Mouse (Mus musculus): ENCODE measurements around the gene Clasrp. TPM values are rescaled to one million over a fixed set of nuclear protein-coding genes. Genes with fewer than 3 reads are reported as not detected.
A peak's percentile ranks its signal among the peaks of the same experiment; 100 is the strongest.
"Not testable (repeated sequence)": the region's sequence is repeated elsewhere in the genome, so short reads cannot be mapped to it uniquely, and the experiment has no call there.

Gene Clasrp
- polyA plus RNA-seq, 1 experiment from 2014 or later, result 41.6 TPM

- Histone ChIP-seq H3K4me2 (replicated peaks) (no peak overlapping the region), H3K27ac (no peak overlapping the region), H3K36me3 (replicated peaks; ENCODE audit: control insufficient read depth, insufficient read depth) (no peaks in the 10 kb centered on the region; the same call in 1 of the 2 replicates), H3K4me3 (replicated peaks; ENCODE audit: low read length) (no peak overlapping the region), H3K9ac (no peak overlapping the region), H3K4me1 (replicated peaks; ENCODE audit: control insufficient read depth, insufficient read depth, low read length) (no peaks in the 10 kb centered on the region), H3K27me3 (ENCODE audit: control insufficient read depth, insufficient read depth, low read length) (no peaks in the 10 kb centered on the region), H3K9me3 (ENCODE audit: control insufficient read depth, low read length) (no peaks in the 10 kb centered on the region)
- WGBS, result 88% methylated on average over 12 of the region's 12 CpGs
- ATAC-seq (ENCODE audit: low FRiP score) (no peak), DNase-seq (ENCODE audit: low spot score) (no peak)
These were observed 10.8 kb upstream of the Clasrp start for GRCm38 (mm10) chr7:19615036-19615577.

GRCm38 (mm10) chr7:19610969-19611368 lies 6.7 kb upstream of the Clasrp start:
- DNase-seq (ENCODE audit: low spot score), result no peak
- 82% methylated on average over 5 of the region's 5 CpGs for WGBS
- H3K4me2 ChIP-seq (replicated peaks), result no peak overlapping the region
- H3K4me1 ChIP-seq (replicated peaks; ENCODE audit: control insufficient read depth, insufficient read depth, low read length), result no peaks in the 10 kb centered on the region
- H3K9ac ChIP-seq, result no peak overlapping the region
- ATAC-seq (ENCODE audit: low FRiP score), result no peak
- H3K27me3 ChIP-seq (ENCODE audit: control insufficient read depth, insufficient read depth, low read length), result no peaks in the 10 kb centered on the region
- H3K9me3 ChIP-seq (ENCODE audit: control insufficient read depth, low read length), result no peaks in the 10 kb centered on the region
- H3K27ac ChIP-seq, result no peak overlapping the region
- no peaks in the 10 kb centered on the region; the same call in 1 of the 2 replicates for H3K36me3 ChIP-seq (replicated peaks; ENCODE audit: control insufficient read depth, insufficient read depth)
- no peak overlapping the region for H3K4me3 ChIP-seq (replicated peaks; ENCODE audit: low read length)

- H3K27ac ChIP-seq, result no peak overlapping the region
- H3K4me3 ChIP-seq (replicated peaks; ENCODE audit: low read length), result no peak overlapping the region
- H3K27me3 ChIP-seq (ENCODE audit: control insufficient read depth, insufficient read depth, low read length), result no peaks in the 10 kb centered on the region
- ATAC-seq (ENCODE audit: low FRiP score), result no peak
- H3K4me1 ChIP-seq (replicated peaks; ENCODE audit: control insufficient read depth, insufficient read depth, low read length), result no peaks in the 10 kb centered on the region
- no peaks in the 10 kb centered on the region for H3K9me3 ChIP-seq (ENCODE audit: control insufficient read depth, low read length)
- WGBS, result 92% methylated on average over 12 of the region's 12 CpGs
- H3K4me2 ChIP-seq (replicated peaks), result no peak overlapping the region
- no peak overlapping the region for H3K9ac ChIP-seq
- H3K36me3 ChIP-seq (replicated peaks; ENCODE audit: control insufficient read depth, insufficient read depth), result no peaks in the 10 kb centered on the region; the same call in 1 of the 2 replicates
- DNase-seq (ENCODE audit: low spot score), result no peak
These were observed 5.5 kb upstream of the Clasrp start for GRCm38 (mm10) chr7:19609641-19610332.

- Histone ChIP-seq H3K9ac (no peak overlapping the region), H3K27me3 (ENCODE audit: control insufficient read depth, insufficient read depth, low read length) (no peaks in the 10 kb centered on the region), H3K4me1 (replicated peaks; ENCODE audit: control insufficient read depth, insufficient read depth, low read length) (peaks cover 15% of the 10 kb centered on the region), H3K27ac (no peak overlapping the region), H3K9me3 (ENCODE audit: control insufficient read depth, low read length) (no peaks in the 10 kb centered on the region), H3K36me3 (replicated peaks; ENCODE audit: control insufficient read depth, insufficient read depth) (peaks cover 4% of the 10 kb centered on the region; the same call in 1 of the 2 replicates), H3K4me2 (replicated peaks) (no peak overlapping the region), H3K4me3 (replicated peaks; ENCODE audit: low read length) (no peak overlapping the region)
- 84% methylated on average over 5 of the region's 5 CpGs for WGBS
- no peak for DNase-seq (ENCODE audit: low spot score)
- no peak for ATAC-seq (ENCODE audit: low FRiP score)
These were observed 3.0 kb upstream of the Clasrp start for GRCm38 (mm10) chr7:19607291-19607690.

- ATAC-seq (ENCODE audit: low FRiP score), result not testable (repeated sequence)
- peak overlapping the region; percentile 79 for H3K4me3 ChIP-seq (replicated peaks; ENCODE audit: low read length)
These were observed 424 bp upstream of the Clasrp start for GRCm38 (mm10) chr7:19604606-19605214.

GRCm38 (mm10) chr7:19603055-19603454 lies 1.2 kb downstream of the Clasrp start:
- H3K9ac ChIP-seq, result peak overlapping the region; percentile 94
- DNase-seq (ENCODE audit: low spot score) (no peak), ATAC-seq (ENCODE audit: low FRiP score) (no peak)
- peaks cover 27% of the 10 kb centered on the region for H3K4me1 ChIP-seq (replicated peaks; ENCODE audit: control insufficient read depth, insufficient read depth, low read length)
- H3K4me3 ChIP-seq (replicated peaks; ENCODE audit: low read length), result peak overlapping the region; percentile 79
- no peaks in the 10 kb centered on the region for H3K27me3 ChIP-seq (ENCODE audit: control insufficient read depth, insufficient read depth, low read length)
- peaks cover 40% of the 10 kb centered on the region for H3K36me3 ChIP-seq (replicated peaks; ENCODE audit: control insufficient read depth, insufficient read depth)
- peak overlapping the region; percentile 70 for H3K4me2 ChIP-seq (replicated peaks)
- no peaks in the 10 kb centered on the region for H3K9me3 ChIP-seq (ENCODE audit: control insufficient read depth, low read length)
- no peak overlapping the region for H3K27ac ChIP-seq
- WGBS, result 83% methylated on average over 12 of the region's 12 CpGs

More at GRCm38 (mm10) chr7:19604606-19605214, 424 bp upstream of the Clasrp start:
- Histone ChIP-seq H3K4me2 (replicated peaks) (peak overlapping the region; percentile 70), H3K9ac (peak overlapping the region; percentile 94), H3K36me3 (replicated peaks; ENCODE audit: control insufficient read depth, insufficient read depth) (peaks cover 23% of the 10 kb centered on the region), H3K4me1 (replicated peaks; ENCODE audit: control insufficient read depth, insufficient read depth, low read length) (peaks cover 27% of the 10 kb centered on the region), H3K27ac (0 out of 2 replicates have a peak overlapping the region, but pooled peaks have one; percentile 20)
- not testable (repeated sequence) for H3K9me3 ChIP-seq (ENCODE audit: control insufficient read depth, low read length); H3K27me3 ChIP-seq (ENCODE audit: control insufficient read depth, insufficient read depth, low read length); DNase-seq (ENCODE audit: low spot score)
- 64% methylated on average over 10 of the region's 10 CpGs for WGBS

- ATAC-seq (ENCODE audit: low FRiP score) (peak; percentile 73), DNase-seq (ENCODE audit: low spot score) (peak; percentile 64)
- peaks cover 51% of the 10 kb centered on the region for H3K36me3 ChIP-seq (replicated peaks; ENCODE audit: control insufficient read depth, insufficient read depth)
- H3K27me3 ChIP-seq (ENCODE audit: control insufficient read depth, insufficient read depth, low read length), result no peaks in the 10 kb centered on the region
- peaks cover 27% of the 10 kb centered on the region for H3K4me1 ChIP-seq (replicated peaks; ENCODE audit: control insufficient read depth, insufficient read depth, low read length)
- no peak overlapping the region for H3K4me2 ChIP-seq (replicated peaks)
- WGBS, result 46% methylated on average over 5 of the region's 5 CpGs
- H3K9me3 ChIP-seq (ENCODE audit: control insufficient read depth, low read length), result no peaks in the 10 kb centered on the region
- no peak overlapping the region for H3K9ac ChIP-seq
- H3K27ac ChIP-seq, result peak overlapping the region; percentile 71
- no peak overlapping the region for H3K4me3 ChIP-seq (replicated peaks; ENCODE audit: low read length)
These were observed 3.7 kb downstream of the Clasrp start for GRCm38 (mm10) chr7:19600562-19600961.

- no peak overlapping the region for H3K9ac ChIP-seq
- H3K4me2 ChIP-seq (replicated peaks), result no peak overlapping the region
- H3K4me1 ChIP-seq (replicated peaks; ENCODE audit: control insufficient read depth, insufficient read depth, low read length), result no peaks in the 10 kb centered on the region
- no peaks in the 10 kb centered on the region for H3K27me3 ChIP-seq (ENCODE audit: control insufficient read depth, insufficient read depth, low read length)
- H3K4me3 ChIP-seq (replicated peaks; ENCODE audit: low read length), result no peak overlapping the region
- H3K36me3 ChIP-seq (replicated peaks; ENCODE audit: control insufficient read depth, insufficient read depth), result peaks cover 85% of the 10 kb centered on the region
- no peak for ATAC-seq (ENCODE audit: low FRiP score)
- no peaks in the 10 kb centered on the region for H3K9me3 ChIP-seq (ENCODE audit: control insufficient read depth, low read length)
- WGBS, result 91% methylated on average over 10 of the region's 10 CpGs
- no peak for DNase-seq (ENCODE audit: low spot score)
- no peak overlapping the region for H3K27ac ChIP-seq
These were observed 11.1 kb downstream of the Clasrp start for GRCm38 (mm10) chr7:19593061-19593730.

GRCm38 (mm10) chr7:19589917-19590316 lies 14.4 kb downstream of the Clasrp start:
- Histone ChIP-seq H3K27me3 (ENCODE audit: control insufficient read depth, insufficient read depth, low read length) (no peaks in the 10 kb centered on the region), H3K4me1 (replicated peaks; ENCODE audit: control insufficient read depth, insufficient read depth, low read length) (no peaks in the 10 kb centered on the region), H3K4me3 (replicated peaks; ENCODE audit: low read length) (no peak overlapping the region), H3K36me3 (replicated peaks; ENCODE audit: control insufficient read depth, insufficient read depth) (peaks cover 98% of the 10 kb centered on the region), H3K4me2 (replicated peaks) (no peak overlapping the region), H3K27ac (no peak overlapping the region), H3K9ac (no peak overlapping the region), H3K9me3 (ENCODE audit: control insufficient read depth, low read length) (no peaks in the 10 kb centered on the region)
- ATAC-seq (ENCODE audit: low FRiP score), result peak; percentile 31; the same call in 1 of the 2 replicates
- WGBS, result 63% methylated on average over 3 of the region's 3 CpGs
- DNase-seq (ENCODE audit: low spot score), result peak; percentile 81
